Mouse (Mus musculus) macrophage (primary cell): ENCODE measurements around the gene Zscan10. TPM values are rescaled to one million over a fixed set of nuclear protein-coding genes. Genes with fewer than 3 reads are reported as not detected.

Experiments
- H3K27ac ChIP-seq: fragments of 350-480 bp; formaldehyde crosslinking; 2 replicates; pipeline ENCODE4 v1.9.0; 2021
- H3K36me3 ChIP-seq: fragments of 350-480 bp; formaldehyde crosslinking; 2 replicates; pipeline ENCODE4 v1.9.0; 2021; ENCODE audit errors: inconsistent target
- H3K4me3 ChIP-seq: fragments of 350-480 bp; formaldehyde crosslinking; 2 replicates; pipeline ENCODE4 v1.9.0; 2021; ENCODE audit errors: inconsistent target
- H3K79me2 ChIP-seq: fragments of 350-480 bp; formaldehyde crosslinking; 2 replicates; pipeline ENCODE4 v1.9.0; 2021; ENCODE audit errors: inconsistent target
- WGBS: methylation state at CpG from one replicate; pipeline ENCODE4 v1.1.7; 2026; ENCODE audit warnings: inconsistent platforms; ENCODE audit not compliant: missing documents; 5-methylcytosine and 5-hydroxymethylcytosine counted together
- polyA plus RNA-seq: library from polyadenylated mRNA; stranded (reverse); fragments of 250-400 nt; gene quantifications from 3 replicates; pipeline ENCODE4 v1.2.4, GENCODE M21; 2018; ENCODE audit warnings: inconsistent platforms

Zscan10 gene
- polyA plus RNA-seq, 1 experiment from 2014 or later, result not detected

GRCm38 (mm10) chr17:23601836-23602585 is 1.4 kb downstream of the Zscan10 start:
- 68% methylated on average over 10 of the region's 10 CpGs for WGBS
- Histone ChIP-seq H3K4me3 (no peak overlapping the region), H3K27ac (no peak overlapping the region), H3K36me3 (no peaks in the 10 kb centered on the region), H3K79me2 (no peaks in the 10 kb centered on the region)

- no peak overlapping the region for H3K27ac ChIP-seq
- no peaks in the 10 kb centered on the region for H3K79me2 ChIP-seq
- no peak overlapping the region for H3K4me3 ChIP-seq
- 74% methylated on average over 6 of the region's 8 CpGs for WGBS
- H3K36me3 ChIP-seq, result no peaks in the 10 kb centered on the region
Measured at GRCm38 (mm10) chr17:23603077-23603476, 2.4 kb downstream of the Zscan10 start.

- 67% methylated on average over 2 of the region's 2 CpGs for WGBS
Measured at GRCm38 (mm10) chr17:23603542-23603941, 2.9 kb downstream of the Zscan10 start.

GRCm38 (mm10) chr17:23604394-23604793 is 3.7 kb downstream of the Zscan10 start:
- Histone ChIP-seq H3K79me2 (no peaks in the 10 kb centered on the region), H3K27ac (no peak overlapping the region), H3K36me3 (no peaks in the 10 kb centered on the region), H3K4me3 (no peak overlapping the region)
- WGBS, result 79% methylated on average over 7 of the region's 7 CpGs

More at GRCm38 (mm10) chr17:23603542-23603941, 2.9 kb downstream of the Zscan10 start:
- Histone ChIP-seq H3K4me3 (no peak overlapping the region), H3K27ac (no peak overlapping the region), H3K79me2 (no peaks in the 10 kb centered on the region), H3K36me3 (no peaks in the 10 kb centered on the region)

GRCm38 (mm10) chr17:23605220-23605619 is 4.6 kb downstream of the Zscan10 start:
- H3K36me3 ChIP-seq, result no peaks in the 10 kb centered on the region
- H3K4me3 ChIP-seq, result no peak overlapping the region
- H3K79me2 ChIP-seq, result no peaks in the 10 kb centered on the region
- WGBS, result 94% methylated on average over 8 of the region's 8 CpGs
- H3K27ac ChIP-seq, result no peak overlapping the region

GRCm38 (mm10) chr17:23609612-23610011 is 9.0 kb downstream of the Zscan10 start:
- H3K79me2 ChIP-seq, result no peaks in the 10 kb centered on the region
- H3K36me3 ChIP-seq, result no peaks in the 10 kb centered on the region
- no peak overlapping the region for H3K27ac ChIP-seq
- WGBS, result 93% methylated on average over 24 of the region's 24 CpGs
- no peak overlapping the region for H3K4me3 ChIP-seq

- H3K4me3 ChIP-seq, result no peak overlapping the region
- H3K79me2 ChIP-seq, result no peaks in the 10 kb centered on the region
- no peak overlapping the region for H3K27ac ChIP-seq
- 7% methylated on average over 28 of the region's 28 CpGs for WGBS
- H3K36me3 ChIP-seq, result no peaks in the 10 kb centered on the region
Measured at GRCm38 (mm10) chr17:23610361-23610800, 9.7 kb downstream of the Zscan10 start.

- no peak overlapping the region for H3K4me3 ChIP-seq
- no peaks in the 10 kb centered on the region for H3K79me2 ChIP-seq
- H3K36me3 ChIP-seq, result no peaks in the 10 kb centered on the region
- WGBS, result 6% methylated on average over 9 of the region's 9 CpGs
- H3K27ac ChIP-seq, result no peak overlapping the region
Measured at GRCm38 (mm10) chr17:23617087-23617486, 16.4 kb downstream of the Zscan10 start.

GRCm38 (mm10) chr17:23620351-23620750 is 19.7 kb downstream of the Zscan10 start:
- 94% methylated on average over 7 of the region's 7 CpGs for WGBS
- no peak overlapping the region for H3K27ac ChIP-seq
- no peak overlapping the region for H3K4me3 ChIP-seq
- H3K36me3 ChIP-seq, result no peaks in the 10 kb centered on the region
- H3K79me2 ChIP-seq, result no peaks in the 10 kb centered on the region

GRCm38 (mm10) chr17:23627813-23628212 is 27.2 kb downstream of the Zscan10 start:
- WGBS, result 89% methylated on average over 7 of the region's 7 CpGs

GRCm38 (mm10) chr17:23630195-23631020 is 29.8 kb downstream of the Zscan10 start:
- Histone ChIP-seq H3K36me3 (no peaks in the 10 kb centered on the region), H3K79me2 (no peaks in the 10 kb centered on the region), H3K27ac (no peak overlapping the region), H3K4me3 (no peak overlapping the region)
- 18% methylated on average over 22 of the region's 22 CpGs for WGBS

More at GRCm38 (mm10) chr17:23627813-23628212, 27.2 kb downstream of the Zscan10 start:
- Histone ChIP-seq H3K79me2 (no peaks in the 10 kb centered on the region), H3K27ac (no peak overlapping the region), H3K4me3 (no peak overlapping the region), H3K36me3 (no peaks in the 10 kb centered on the region)

GRCm38 (mm10) chr17:23631241-23631640 is 30.6 kb downstream of the Zscan10 start:
- WGBS, result 80% methylated on average over 8 of the region's 8 CpGs

GRCm38 (mm10) chr17:23644613-23645495 is 44.2 kb downstream of the Zscan10 start, which contains the start of gene Mmp25:
TSS of gene Mmp25 (minus strand) at chr17:23645277.
- WGBS, result 4% methylated on average over 58 of the region's 58 CpGs
- no peaks in the 10 kb centered on the region for H3K79me2 ChIP-seq

More at GRCm38 (mm10) chr17:23631241-23631640, 30.6 kb downstream of the Zscan10 start:
- no peak overlapping the region for H3K27ac ChIP-seq
- H3K36me3 ChIP-seq, result no peaks in the 10 kb centered on the region
- H3K4me3 ChIP-seq, result no peak overlapping the region
- no peaks in the 10 kb centered on the region for H3K79me2 ChIP-seq

GRCm38 (mm10) chr17:23645894-23646293 is 45.2 kb downstream of the Zscan10 start:
- H3K36me3 ChIP-seq, result no peaks in the 10 kb centered on the region
- H3K79me2 ChIP-seq, result no peaks in the 10 kb centered on the region
- no peak overlapping the region for H3K27ac ChIP-seq
- no peak overlapping the region for H3K4me3 ChIP-seq
- 84% methylated on average over 10 of the region's 10 CpGs for WGBS

More at GRCm38 (mm10) chr17:23644613-23645495, 44.2 kb downstream of the Zscan10 start, which contains the start of gene Mmp25:
- Histone ChIP-seq H3K27ac (no peak within 1 kb of the TSS), H3K36me3 (no peaks in the 10 kb centered on the region), H3K4me3 (peak within 1 kb of the TSS; percentile 27; the same call in 1 of the 2 replicates)
